ENCODE assay signal across 9 mouse cellular contexts in genomic region chr9:100400366-100400765, GRCm38 (mm10).
DNase-seq lines count a peak whose midpoint lies in the region; ATAC-seq and TF ChIP-seq lines count a peak whose summit lies in the region.
"Had no signal": no experiment of that assay in that cellular context is flagged by ENCODE, and none has a peak within 500 bp of the region (broad histone marks: within the 10 kb centered on the region; RNA-seq: fewer than 3 reads in every experiment).

No protein-coding gene starts in this region.

- peak overlapping the region; percentile 12; the same call in 1 of the 2 replicates for H3K4me2 ChIP-seq in heart, embryonic 13.5 days
- no peak overlapping the region for H3K4me2 ChIP-seq in stomach, postnatal 0 days (replicated peaks; ENCODE audit: low read depth)

- no peaks in the 10 kb centered on the region for H3K27me3 ChIP-seq in heart, embryonic 10.5 days (ENCODE audit: insufficient read depth, poor library complexity, severe bottlenecking)
- H3K27me3 ChIP-seq in heart, embryonic 13.5 days (replicated peaks): no peaks in the 10 kb centered on the region
- H3K27me3 ChIP-seq in stomach, postnatal 0 days (ENCODE audit: control insufficient read depth, insufficient read depth, low read length): no peaks in the 10 kb centered on the region

- no peaks in the 10 kb centered on the region for H3K4me1 ChIP-seq in heart, embryonic 10.5 days
- no peaks in the 10 kb centered on the region for H3K4me1 ChIP-seq in heart, embryonic 13.5 days
- H3K4me1 ChIP-seq in stomach, postnatal 0 days (replicated peaks; ENCODE audit: control insufficient read depth, insufficient read depth): no peaks in the 10 kb centered on the region

- TF ChIP-seq CTCF in stomach, postnatal 0 days (IDR thresholded peaks at IDR 0.05; ENCODE audit: low read depth): peak; percentile 80

- no peak for ATAC-seq in heart, embryonic 13.5 days (ENCODE audit: extremely low read depth, insufficient number of reproducible peaks, low FRiP score, low TSS enrichment)
- ATAC-seq in megakaryocyte-erythroid progenitor cell, adult 5-6 weeks (replicated peaks; ENCODE audit: low FRiP score, low TSS enrichment, poor library complexity, severe bottlenecking): peak; percentile 87
- ATAC-seq in stomach, postnatal 0 days (ENCODE audit: low FRiP score, low TSS enrichment): no peak

- H3K36me3 ChIP-seq in heart, embryonic 10.5 days: no peaks in the 10 kb centered on the region
- no peaks in the 10 kb centered on the region for H3K36me3 ChIP-seq in heart, embryonic 13.5 days
- H3K36me3 ChIP-seq in stomach, postnatal 0 days (ENCODE audit: control insufficient read depth, insufficient read depth, low read length): no peaks in the 10 kb centered on the region

- 23% methylated on average over 8 of the region's 8 CpGs for WGBS in heart, embryonic 10.5 days
- 16% methylated on average over 8 of the region's 8 CpGs for WGBS in heart, embryonic 13.5 days
- WGBS in stomach, postnatal 0 days: 19% methylated on average over 8 of the region's 8 CpGs

- DNase-seq in heart, adult 8-10 months (ENCODE audit: low spot score): peak; percentile 67
- no peak for DNase-seq in heart, embryonic 10.5 days (ENCODE audit: low spot score)
- DNase-seq in ES-CJ7 (ENCODE audit: low read depth, low spot score): peak; percentile 74
- DNase-seq in cerebellum, adult 9-11 months: peak; percentile 12
- DNase-seq in layer of hippocampus, adult 18-20 months (ENCODE audit: low spot score in 2 of 2): peak; percentile 6 to 63
- DNase-seq in stomach, postnatal 0 days (ENCODE audit: low spot score): peak; percentile 25

- no peak overlapping the region for H3K4me3 ChIP-seq in heart, embryonic 10.5 days
- H3K4me3 ChIP-seq in heart, embryonic 13.5 days: no peak overlapping the region
- no peak overlapping the region for H3K4me3 ChIP-seq in stomach, postnatal 0 days (ENCODE audit: low read depth, low read length)

- H3K9ac ChIP-seq in heart, embryonic 13.5 days: no peak overlapping the region
- H3K9ac ChIP-seq in stomach, postnatal 0 days (ENCODE audit: low read length): no peak overlapping the region

- no peak overlapping the region for H3K27ac ChIP-seq in heart, embryonic 10.5 days
- no peak overlapping the region for H3K27ac ChIP-seq in heart, embryonic 13.5 days (replicated peaks)
- H3K27ac ChIP-seq in stomach, postnatal 0 days (replicated peaks): no peak overlapping the region
- H3K27ac ChIP-seq: macrophage had no signal

- no peaks in the 10 kb centered on the region for H3K9me3 ChIP-seq in heart, embryonic 10.5 days
- no peaks in the 10 kb centered on the region for H3K9me3 ChIP-seq in heart, embryonic 13.5 days
- no peaks in the 10 kb centered on the region for H3K9me3 ChIP-seq in stomach, postnatal 0 days (ENCODE audit: control insufficient read depth, low read length)

- TF ChIP-seq EP300 in stomach, postnatal 0 days (optimal IDR thresholded peaks at IDR 0.05): no peak
